Mouse (Mus musculus): ENCODE measurements at regions not wholly inside any gene's neighbourhood (a gene's known extent, or its start where the extent isn't known, plus 50 kb on each side); places are given as distances from the start of the nearest gene placed in this dataset.

GRCm38 (mm10) chr4:131683176-131683575 is 154.9 kb downstream of the Ptpru start:
- no peak overlapping the region for H3K4me2 ChIP-seq
- no peaks in the 10 kb centered on the region for H3K36me3 ChIP-seq
- no peaks in the 10 kb centered on the region for H3K9me3 ChIP-seq
- WGBS = 83% methylated on average over 7 of the region's 7 CpGs
- H3K9ac ChIP-seq = no peak overlapping the region
- no peak for ATAC-seq (ENCODE audit: low read depth)
- H3K4me1 ChIP-seq (replicated peaks) = no peaks in the 10 kb centered on the region
- H3K27me3 ChIP-seq = no peaks in the 10 kb centered on the region
- no peak overlapping the region for H3K4me3 ChIP-seq
- H3K27ac ChIP-seq (replicated peaks) = no peak overlapping the region

GRCm38 (mm10) chr4:131685544-131685943 is 152.5 kb downstream of the Ptpru start:
- no peaks in the 10 kb centered on the region for H3K4me1 ChIP-seq (replicated peaks)
- H3K27me3 ChIP-seq = no peaks in the 10 kb centered on the region
- H3K9me3 ChIP-seq = no peaks in the 10 kb centered on the region
- H3K9ac ChIP-seq = no peak overlapping the region
- no peak overlapping the region for H3K27ac ChIP-seq (replicated peaks)
- WGBS = 92% methylated on average over 4 of the region's 4 CpGs
- H3K36me3 ChIP-seq = no peaks in the 10 kb centered on the region
- no peak overlapping the region for H3K4me3 ChIP-seq
- ATAC-seq (ENCODE audit: low read depth) = no peak
- H3K4me2 ChIP-seq = no peak overlapping the region

GRCm38 (mm10) chr4:131694232-131694631 is 143.9 kb downstream of the Ptpru start:
- no peaks in the 10 kb centered on the region for H3K27me3 ChIP-seq
- H3K9me3 ChIP-seq = no peaks in the 10 kb centered on the region
- H3K4me2 ChIP-seq = no peak overlapping the region
- H3K4me1 ChIP-seq (replicated peaks) = no peaks in the 10 kb centered on the region
- no peak for ATAC-seq (ENCODE audit: low read depth)
- no peak overlapping the region for H3K27ac ChIP-seq (replicated peaks)
- no peaks in the 10 kb centered on the region for H3K36me3 ChIP-seq
- no peak overlapping the region for H3K4me3 ChIP-seq
- WGBS = 10% methylated on average over 5 of the region's 5 CpGs
- H3K9ac ChIP-seq = no peak overlapping the region

GRCm38 (mm10) chr4:131695941-131696912 is 141.9 kb downstream of the Ptpru start:
- H3K4me1 ChIP-seq (replicated peaks) = no peaks in the 10 kb centered on the region
- H3K9ac ChIP-seq = no peak overlapping the region
- ATAC-seq (ENCODE audit: low read depth) = no peak
- H3K36me3 ChIP-seq = no peaks in the 10 kb centered on the region
- H3K4me2 ChIP-seq = no peak overlapping the region
- no peak overlapping the region for H3K27ac ChIP-seq (replicated peaks)
- H3K9me3 ChIP-seq = no peaks in the 10 kb centered on the region
- 67% methylated on average over 26 of the region's 26 CpGs for WGBS
- no peaks in the 10 kb centered on the region for H3K27me3 ChIP-seq
- no peak overlapping the region for H3K4me3 ChIP-seq

Measured in neural tube, embryonic 13.5 days (tissue).